Mouse (Mus musculus) urinary bladder, postnatal 4 days (tissue): ENCODE measurements around the gene Adap2.
"Not testable (repeated sequence)": the region's sequence is repeated elsewhere in the genome, so short reads cannot be mapped to it uniquely, and the experiment has no call there.

ENCODE experiments used
- DNase-seq, 2 experiments: peaks; one replicate each; pipeline ENCODE4 v3.0.0; 2021 to 2022; ENCODE audit warnings: low spot score in 2 of 2

Gene Adap2

DNA sequence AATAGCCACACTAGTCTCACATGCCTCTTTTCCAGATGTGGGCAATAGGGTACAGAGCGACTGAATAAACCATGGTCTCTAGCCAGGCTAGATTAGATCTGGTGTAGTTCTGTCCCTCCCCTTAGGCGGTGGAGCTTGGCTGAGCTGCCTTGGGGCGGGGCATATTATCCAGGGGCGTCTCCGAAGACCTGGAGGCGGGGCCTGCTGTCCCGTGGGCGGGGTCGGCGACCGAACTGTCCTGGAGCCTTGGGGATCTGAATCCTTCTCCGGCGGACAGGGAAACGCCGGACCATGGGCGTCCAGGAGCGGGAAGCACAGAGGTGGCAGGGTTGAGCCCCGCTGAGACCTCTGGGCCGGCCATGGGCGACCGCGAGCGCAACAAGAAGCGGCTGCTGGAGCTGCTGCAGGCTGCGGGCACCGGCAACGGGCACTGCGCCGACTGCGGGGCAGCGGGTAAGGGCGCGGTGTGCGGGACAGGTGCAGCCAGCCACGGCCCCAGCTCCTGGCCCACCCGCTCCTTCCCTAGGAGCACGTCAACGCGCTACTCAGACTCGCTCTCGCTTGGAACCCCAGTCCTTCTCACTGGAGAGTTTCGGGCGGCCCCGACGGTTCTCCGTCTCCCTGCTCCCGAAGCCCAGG is at the start of gene Adap2:
Gene Adap2 (plus strand): TSS at position 249 of the 639 bp plus-strand sequence.
- DNase-seq: peak; percentile 82 to 90

DNA sequence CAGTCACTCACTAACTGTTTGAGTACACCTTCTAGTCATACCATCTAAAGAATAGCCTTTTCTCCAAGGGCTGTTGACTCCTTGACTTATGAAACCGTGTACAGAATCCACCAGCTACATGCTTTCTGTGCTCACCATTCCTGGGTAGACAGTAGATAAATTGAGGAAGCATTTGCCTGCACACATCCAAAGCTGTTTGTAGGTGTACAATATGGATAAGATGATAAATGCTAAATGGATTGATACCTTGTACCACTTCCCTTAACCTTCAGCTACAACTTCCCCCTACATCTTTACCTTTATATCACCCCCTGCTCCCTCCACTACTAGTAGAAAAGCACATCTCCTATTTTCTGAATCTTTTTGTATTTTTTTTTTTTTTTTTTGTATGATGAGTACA is 49.5 kb upstream of the Adap2 start:
- no peak for DNase-seq

DNA sequence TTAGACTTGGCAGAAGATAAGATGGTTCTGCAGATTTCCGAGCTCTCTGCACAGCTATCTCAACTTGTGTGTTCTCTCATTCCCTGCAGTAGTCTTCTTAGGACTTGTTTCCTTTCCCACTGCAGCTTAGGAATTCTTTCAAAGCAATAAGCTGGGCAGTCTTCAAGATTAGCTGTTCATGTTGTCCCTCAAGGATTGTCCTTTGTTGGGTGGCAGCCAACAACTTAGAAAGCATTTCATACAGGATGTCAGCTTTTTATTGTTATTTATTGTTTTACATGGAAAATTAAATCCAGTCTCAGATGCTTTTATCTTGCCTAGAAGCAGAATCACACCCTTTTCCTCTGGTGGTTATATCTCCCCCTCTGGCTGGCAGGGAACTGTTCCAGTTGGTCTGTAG is 37.5 kb upstream of the Adap2 start:
- no peak for DNase-seq

DNA sequence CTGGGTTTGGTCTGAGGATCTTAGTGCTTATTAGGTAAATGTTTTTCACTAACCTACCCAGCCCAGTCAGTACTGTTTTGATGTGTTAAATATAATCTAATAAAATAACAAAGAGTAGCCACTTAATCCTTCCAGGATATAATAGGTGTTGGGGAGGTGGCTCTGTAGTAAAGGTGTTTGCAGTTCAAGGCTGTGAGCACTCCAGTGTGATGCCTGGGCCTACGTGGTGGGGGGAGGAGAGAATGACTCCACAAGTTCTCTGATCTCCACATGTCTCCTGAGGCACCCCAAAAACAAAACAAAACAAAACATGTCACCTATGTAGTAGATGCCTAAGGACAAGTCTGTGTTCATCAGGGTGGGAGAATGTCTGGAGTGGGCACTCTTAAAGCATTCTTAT is 21.9 kb upstream of the Adap2 start:
- no peak for DNase-seq

DNA sequence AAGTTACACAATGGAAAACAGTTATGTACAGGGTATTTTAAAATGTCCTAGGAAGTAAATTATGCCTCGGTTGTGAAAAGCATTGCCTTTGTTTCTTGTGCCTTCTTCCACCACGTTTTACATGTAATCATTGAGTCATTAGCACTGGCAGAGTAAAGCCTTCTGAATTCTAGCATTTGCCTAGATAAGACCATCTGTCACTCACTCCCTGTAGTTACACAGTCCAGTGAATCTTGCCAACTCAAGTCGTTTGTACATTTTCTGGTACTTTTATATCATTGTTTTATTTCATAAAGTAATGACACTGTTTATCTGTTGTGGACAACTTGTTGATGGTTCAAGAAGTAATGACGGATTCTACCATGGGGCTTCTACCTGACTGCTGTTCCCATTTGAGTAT is 19.2 kb upstream of the Adap2 start:
- DNase-seq: no peak

DNA sequence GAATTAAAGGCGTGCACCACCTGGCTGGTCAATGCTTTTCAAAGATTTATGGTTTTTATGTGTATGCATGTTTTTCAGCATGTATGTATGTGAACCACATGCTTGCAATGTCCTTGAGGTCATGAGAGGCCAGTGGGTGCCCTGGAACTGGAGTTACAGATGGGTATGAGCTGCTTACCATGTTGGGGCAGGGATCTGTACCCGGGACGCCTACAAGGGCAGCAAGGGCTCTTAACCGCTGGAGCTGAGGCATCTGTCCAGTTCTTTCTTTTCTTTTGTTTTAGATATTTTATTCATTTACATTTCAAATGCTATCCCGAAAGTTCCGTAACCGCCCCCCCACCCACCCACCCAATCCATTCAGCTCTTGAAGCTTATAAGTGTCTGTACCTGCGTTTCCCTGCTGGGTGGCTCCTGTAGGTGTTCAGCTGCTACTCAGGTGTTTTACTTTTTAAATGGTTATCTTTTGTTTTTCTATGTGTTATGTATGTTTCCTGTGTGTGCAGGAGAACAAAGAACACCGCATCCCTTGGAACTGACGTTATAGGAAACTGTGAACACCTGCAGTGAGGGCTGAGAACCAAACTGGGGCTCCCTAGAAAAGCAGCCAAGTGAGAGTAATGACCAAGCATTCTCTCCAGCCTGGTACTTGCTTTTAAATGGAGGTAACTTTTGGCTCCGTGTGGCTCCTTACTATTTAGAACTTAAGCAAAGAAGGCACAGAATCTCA is 17.8 kb upstream of the Adap2 start:
- no peak for DNase-seq

DNA sequence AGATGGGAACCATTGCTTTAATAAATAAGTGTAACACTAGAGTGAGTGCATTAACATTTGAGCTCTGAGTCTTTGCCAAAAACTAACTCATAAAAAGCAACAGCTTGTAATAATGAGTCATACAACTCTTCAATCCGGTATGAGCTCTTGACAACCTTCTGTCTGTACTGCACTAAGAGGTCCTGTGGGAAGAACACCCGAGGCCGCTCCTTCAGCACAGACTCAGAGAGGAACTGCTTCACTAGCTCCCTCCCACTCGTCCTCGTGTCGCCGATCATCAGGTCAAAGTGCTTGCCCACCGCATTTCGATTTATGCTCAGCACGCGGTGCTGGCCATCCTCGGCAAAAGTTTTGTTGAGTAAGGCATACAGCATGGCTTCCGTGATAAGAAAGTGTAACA is 17.1 kb upstream of the Adap2 start:
- no peak for DNase-seq

DNA sequence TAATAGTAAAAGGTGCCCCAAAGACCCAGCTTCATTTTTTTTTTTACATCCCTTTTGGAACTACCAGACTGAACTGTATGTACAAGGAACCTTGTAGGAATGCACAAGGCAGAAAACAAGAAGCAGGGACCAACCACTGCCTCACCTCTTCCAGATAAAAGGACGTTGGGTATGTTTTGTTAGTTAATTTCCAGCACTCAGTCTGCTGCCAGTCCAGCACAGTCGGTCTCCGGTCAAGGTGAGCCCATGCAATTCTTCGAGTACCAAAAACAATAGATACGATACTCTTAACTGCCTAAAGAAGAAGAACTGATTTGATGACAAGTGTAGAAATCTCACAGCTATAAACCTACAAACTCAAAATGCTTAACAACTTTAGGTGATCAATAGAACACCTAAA is 16.1 kb upstream of the Adap2 start:
- DNase-seq: no peak

DNA sequence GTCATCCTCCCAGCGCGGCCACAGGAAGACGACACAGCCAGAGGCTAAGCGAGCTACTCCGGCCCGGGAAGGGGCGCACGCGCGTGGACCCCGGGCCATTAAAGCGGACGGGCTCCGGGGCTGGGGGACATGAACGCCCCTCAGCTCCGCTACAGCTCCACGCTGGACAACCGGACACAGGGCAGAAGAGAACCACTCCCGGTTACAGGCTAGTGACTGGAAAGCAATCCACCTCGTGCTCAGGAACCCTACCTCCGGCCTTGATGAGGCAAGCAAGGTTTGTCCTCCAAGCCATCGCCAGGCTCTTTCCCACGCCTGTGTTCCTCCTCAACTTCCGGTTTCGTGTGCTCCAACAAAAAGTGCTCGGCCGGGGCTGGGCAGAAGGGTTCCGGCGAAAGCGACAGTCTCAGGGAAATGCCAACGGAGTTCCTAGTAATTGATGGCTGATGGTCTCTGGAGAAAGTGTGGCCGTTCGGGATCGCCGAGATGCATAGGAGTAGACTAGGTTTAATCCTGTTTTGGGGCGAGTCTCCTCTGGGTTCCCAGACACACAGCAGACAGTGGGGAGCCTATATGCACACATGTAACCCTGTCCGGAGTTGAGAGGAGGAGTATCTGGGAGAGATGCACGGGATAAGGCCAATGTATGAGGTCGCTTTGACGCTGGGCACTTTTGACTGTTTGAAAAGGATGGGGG is 11.9 kb upstream of the Adap2 start, which contains the start of gene Tefm:
Gene Tefm (minus strand): TSS at position 351 of the 697 bp plus-strand sequence.
- peak; percentile 78 to 79 for DNase-seq

DNA sequence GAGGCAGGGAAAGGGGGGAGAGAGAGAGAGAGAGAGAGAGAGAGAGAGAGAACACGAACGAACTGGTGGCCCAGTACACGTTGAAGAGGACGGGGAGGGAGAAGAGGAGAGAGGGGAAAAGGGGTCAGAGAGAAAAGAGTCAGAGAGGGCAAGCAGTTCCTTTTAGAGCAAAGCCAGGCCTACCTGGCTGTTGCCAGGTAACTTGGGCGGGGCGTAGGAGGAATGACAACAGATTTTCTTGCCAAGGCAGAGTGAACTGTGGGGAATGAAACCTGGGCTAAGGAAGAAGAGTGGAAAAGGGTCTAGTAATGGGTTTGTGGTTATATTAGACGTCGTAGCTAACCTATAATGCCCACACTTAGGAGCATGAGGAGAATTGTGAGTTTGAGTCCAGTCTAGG is 11.0 kb upstream of the Adap2 start:
- DNase-seq: no peak

DNA sequence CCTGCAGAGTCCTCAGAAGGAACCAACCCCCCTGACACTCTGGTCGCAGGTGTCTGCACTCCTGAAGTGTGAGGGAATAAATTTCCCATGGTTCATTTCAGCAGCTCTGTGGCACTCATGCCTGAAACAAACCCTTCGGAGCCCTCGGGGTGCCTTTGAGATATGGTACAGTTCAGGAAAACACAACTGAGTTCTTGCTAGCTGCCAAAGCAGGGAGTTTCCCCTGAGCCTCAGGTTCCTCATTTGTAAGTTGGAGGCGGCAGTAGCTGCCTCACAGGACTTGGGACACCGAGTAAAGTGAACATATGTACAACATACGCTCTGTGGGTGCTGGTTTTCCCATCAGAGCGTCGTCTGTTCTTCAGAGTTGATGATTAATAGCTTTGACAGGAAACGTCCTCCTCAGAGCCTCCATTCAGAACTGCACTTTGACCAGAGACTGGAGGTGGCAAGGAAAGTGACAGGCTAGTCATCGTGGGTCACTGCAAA is 8.1 kb upstream of the Adap2 start:
- DNase-seq: no peak

DNA sequence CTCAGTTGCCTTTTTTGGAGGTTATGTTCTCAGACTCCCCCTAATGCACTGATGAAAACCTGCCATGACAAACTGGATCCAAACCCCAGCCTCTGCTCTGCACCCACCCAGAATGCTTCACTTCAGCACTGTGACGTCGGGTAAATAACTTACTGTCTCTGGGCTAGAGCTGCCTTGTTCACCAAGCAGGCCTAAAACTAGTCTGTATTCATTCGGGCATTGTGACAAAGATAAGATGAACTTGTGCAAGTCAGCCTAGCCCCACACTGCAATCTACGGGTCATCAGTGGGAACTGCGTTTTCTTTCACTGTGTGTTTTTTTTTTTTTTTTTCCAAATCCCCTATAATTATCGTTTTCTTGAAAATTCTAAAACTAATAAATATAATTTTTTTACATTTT is 6.2 kb upstream of the Adap2 start:
- DNase-seq: no peak

DNA sequence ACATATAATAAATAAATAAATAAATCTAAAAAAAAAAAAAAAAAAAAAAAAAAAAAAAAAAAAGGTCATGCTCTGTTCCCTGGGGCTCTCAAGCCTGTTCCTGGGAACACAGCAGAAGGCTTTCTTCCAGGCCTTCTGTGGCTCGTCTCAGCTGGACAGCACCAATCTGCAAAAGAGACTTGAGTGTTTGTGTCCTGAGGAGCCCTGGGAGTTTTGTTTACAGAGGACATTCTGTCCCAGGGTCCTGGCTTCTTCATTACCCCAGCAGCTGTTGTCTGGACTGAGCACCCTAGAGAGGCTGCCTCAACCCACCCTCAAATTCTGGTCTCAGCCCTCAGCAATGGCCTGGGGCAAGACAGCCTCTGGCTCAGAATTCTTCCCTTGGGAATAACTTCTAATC is 5.6 kb upstream of the Adap2 start:
- no peak for DNase-seq

DNA sequence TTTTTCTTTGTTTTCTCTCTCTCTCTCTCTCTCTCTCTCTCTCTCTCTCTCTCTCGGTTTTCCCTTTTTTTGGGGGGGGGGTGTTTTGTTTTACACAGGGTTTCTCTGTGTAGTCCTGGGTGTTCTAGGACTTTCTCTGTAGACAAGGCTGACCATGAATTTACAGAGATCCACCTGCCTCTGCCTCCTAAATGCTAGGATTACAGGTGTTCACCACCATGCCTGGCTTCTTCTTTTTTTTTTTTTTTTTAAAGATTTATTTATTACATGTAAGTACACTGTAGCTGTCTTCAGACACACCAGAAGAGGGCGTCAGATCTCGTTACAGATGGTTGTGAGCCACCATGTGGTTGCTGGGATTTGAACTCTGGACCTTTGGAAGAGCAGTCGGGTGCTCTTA is 4.9 kb upstream of the Adap2 start:
- DNase-seq: not testable (repeated sequence)

DNA sequence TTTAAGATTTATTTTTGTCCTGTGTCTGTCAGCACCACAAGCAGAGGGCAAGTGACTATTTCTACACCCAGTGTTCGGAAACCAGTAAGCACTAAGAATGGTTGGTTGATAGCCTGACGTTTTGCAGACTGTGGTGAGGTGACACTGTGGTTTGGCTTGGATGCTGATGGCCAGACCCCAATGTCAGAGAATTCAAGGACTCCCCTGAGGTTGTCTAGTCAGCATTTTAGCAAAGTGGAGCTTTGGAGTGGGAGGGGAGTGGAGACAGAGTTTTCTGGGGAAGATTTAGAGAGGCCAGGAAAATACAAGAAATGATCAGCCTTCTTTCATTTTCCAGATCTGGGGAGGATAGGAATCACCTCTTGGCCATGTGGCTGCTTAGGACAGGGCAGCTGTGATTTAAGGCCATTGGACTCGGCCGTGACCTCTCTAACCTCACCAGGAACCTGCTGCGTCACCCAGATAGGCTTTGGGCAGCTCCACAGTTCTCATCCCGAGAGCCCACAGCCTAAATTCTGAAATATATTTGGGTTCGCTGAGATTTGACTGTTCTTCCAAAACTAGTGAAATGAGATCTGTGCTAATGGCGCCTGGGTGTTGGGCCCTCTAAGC is 4.4 kb upstream of the Adap2 start:
- no peak for DNase-seq

DNA sequence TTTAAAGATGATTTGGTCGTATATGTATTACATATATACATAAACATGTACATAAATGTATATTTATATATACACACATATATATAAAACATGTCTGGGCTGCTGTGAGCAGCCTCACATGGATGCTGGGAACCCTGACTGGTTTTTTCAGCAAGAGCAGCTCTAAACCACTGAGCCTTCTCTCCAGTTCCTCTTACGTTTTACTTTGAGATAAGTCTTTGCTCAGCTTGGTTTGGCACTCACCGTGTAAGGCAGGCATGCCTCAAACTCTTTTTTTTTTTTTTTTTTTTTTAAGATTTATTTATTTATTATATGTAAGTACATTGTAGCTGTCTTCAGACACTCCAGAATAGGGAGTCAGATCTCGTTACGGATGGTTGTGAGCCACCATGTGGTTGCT is 3.3 kb upstream of the Adap2 start:
- DNase-seq: no peak

DNA sequence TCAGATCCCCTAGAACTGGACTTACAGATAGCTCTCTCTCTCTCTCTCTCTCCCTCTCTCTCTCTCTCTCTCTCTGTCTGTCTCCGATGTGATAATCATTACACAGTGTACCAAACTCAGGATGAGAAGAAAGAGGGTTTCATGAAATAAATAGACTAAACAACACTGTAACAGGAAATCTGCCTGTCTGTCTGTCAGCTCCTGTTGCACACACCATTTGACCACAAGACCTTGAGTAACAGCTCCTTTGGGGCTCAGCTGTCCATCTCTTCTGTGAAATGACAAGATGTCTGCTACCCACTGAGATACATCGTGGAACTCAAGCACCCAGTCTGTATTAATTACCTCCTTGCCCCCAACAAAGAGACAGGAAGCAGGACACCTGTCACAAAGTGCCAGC is 2.4 kb upstream of the Adap2 start:
- no peak for DNase-seq

DNA sequence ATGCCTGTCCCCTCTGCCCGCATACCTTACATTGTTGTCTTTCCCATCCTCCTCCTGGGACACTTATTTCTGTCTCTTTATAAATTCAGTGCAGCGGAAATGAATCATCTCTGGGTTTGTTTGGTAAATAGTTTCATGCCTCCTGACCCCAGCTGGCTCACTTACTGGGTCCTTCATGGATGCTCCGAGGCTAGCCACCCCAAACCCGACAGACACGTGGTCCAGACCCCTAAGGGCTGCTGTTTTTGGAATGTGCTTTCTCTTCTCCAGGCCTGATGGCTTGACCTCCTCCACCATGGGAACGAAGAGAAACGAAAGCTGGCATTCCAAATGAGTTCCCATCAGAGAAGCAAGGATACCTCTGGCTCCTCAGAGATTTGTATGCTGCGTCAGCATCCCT is 1.5 kb upstream of the Adap2 start:
- DNase-seq: no peak

DNA sequence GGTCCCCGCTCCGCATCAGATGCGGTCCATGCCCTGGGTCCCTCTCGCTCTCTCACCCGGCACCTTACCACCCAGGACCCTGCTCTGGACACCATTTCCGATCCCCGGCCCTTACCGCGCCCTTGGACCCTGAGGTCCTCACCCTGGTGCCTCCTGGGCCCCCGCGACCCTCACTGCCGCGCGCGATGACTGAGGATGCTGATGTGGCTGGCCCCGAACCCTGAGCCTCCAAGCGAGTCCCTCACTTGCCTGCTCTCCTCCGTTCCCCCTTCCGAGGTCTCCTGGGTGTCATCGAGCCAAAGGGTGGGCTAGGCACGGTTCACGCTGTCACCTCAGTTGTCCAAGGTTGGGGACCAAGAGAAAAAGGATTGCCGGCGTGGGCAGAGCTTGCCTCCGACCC is 596 bp downstream of the Adap2 start:
- no peak for DNase-seq

DNA sequence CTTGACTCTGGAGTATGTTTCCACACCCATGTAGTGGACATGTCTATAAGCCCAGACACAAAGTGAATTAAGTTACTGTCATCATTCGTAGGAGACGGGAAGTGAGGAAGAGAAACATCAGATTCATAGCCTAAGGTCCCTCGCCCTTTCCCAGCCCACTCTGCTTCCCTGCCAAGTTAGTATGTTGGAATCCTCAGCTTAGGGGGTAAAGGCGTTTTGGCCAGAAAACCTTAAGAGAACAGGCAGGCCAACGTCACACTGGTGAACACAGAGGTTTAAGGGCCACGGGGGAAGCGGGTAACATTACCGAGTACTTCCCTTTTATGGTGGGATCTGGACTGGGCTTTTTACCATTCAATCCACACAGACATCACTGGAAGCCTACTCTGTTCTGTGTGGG is 1.6 kb downstream of the Adap2 start:
- DNase-seq: no peak

DNA sequence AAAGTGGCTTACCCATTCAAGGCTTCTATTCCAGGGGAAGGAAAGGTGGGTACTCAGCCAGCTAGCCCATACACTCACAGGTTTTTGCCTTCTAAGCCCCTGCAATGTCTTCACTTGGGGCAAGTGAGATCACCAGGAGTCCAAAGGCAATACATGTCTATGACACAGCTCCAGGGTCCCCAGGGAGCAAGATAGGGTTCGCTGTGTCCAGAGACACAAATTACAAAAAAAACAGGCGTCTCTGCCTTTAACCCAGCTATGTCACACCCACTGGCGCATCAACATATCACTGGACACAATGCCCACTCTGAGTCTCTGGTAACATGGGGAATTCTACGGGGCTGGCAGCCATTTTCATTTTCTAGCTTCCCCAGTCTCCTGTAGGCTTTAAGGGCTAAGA is 2.1 kb downstream of the Adap2 start:
- no peak for DNase-seq

DNA sequence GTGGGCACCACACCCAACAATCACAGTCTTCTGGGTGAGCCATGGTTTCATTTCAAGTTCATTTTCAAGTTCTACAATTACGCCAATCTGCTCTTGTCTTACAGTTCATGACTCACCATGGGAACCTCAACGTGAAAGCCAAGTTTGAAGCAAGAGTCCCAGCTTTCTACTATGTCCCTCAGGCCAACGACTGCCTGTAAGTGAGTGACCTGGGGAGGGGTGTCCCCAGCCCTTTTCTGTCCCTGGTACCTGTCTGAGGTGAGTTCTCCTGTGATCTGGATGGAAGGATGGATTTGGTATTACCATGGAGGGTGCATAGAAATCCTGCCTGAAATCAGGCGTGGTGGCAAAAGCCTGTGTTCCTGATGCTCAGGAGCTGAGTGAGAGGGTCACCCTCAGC is 2.9 kb downstream of the Adap2 start:
- DNase-seq: no peak

DNA sequence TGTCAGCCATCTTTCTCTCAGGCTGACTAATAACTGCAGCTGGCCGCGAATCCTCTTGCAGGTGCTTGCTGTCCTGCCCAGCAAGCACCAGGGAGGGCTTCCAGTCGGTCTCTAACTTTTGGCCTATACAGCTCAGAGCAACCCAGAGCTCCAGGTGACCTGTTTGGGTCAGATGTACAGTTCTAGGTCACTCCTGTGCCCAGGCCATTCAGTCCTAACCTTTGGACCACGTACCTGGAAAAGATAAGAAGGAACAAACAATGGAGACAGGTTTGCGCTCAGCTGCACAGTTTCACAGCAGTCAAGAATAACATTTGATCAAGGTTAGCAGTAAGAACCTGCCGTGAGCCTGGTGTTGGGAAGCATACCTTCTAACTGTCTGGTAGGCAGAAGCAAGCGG is 5.1 kb downstream of the Adap2 start:
- no peak for DNase-seq
